Comparison of ENCODE assay signal across 17 mouse cellular contexts in the genomic region with DNA sequence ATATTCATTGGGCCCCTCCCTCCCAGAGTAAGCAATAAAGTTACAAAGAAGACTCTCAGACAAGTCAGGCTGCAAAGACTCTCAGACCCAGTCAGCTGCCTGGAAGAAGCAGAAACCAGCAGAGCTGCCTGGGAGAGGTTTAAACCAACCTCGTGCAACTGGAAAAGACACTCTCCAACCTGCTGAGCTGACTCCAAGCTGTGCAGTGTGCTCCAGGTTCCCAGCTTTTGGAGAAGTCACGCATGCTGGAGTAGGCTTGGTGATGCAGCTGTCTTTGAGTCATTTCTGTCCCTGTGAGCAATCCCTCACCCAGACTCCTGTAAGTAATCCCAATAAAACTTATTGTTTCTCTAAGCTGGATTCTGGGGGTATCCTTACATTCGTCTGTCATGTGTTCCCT.
"Had no signal": no experiment of that assay in that cellular context is flagged by ENCODE, and none has a peak within 500 bp of the region (broad histone marks: within the 10 kb centered on the region; RNA-seq: fewer than 3 reads in every experiment).

No protein-coding gene starts in this region.

- ATAC-seq: liver, postnatal 0 days; lung, postnatal 0 days had no signal

- H3K9me3 ChIP-seq: liver, embryonic 15.5 days; lung, embryonic 15.5 days; megakaryocyte, embryonic 14.5 days; midbrain, embryonic 12.5 days; neural tube, embryonic 12.5 days; stomach, embryonic 15.5 days had no signal

- H3K4me2 ChIP-seq: liver, embryonic 15.5 days; lung, embryonic 15.5 days; midbrain, embryonic 12.5 days; neural tube, embryonic 12.5 days; stomach, embryonic 15.5 days had no signal

- H3K27me3 ChIP-seq: liver, embryonic 15.5 days; lung, embryonic 15.5 days; midbrain, embryonic 12.5 days; neural tube, embryonic 12.5 days; stomach, embryonic 15.5 days had no signal

- H3K4me3 ChIP-seq: liver, embryonic 15.5 days; lung, embryonic 15.5 days; megakaryocyte, embryonic 14.5 days; midbrain, embryonic 12.5 days; neural tube, embryonic 12.5 days; stomach, embryonic 15.5 days had no signal

- DNase-seq: liver, postnatal 0 days; lung, adult 2 months; lung, postnatal 14 days; lung, postnatal 36 days; midbrain, embryonic 14.5 days; thymus, adult 2 months; thymus, postnatal 25 days; thymus, postnatal 4 days had no signal

- H3K9ac ChIP-seq: liver, embryonic 15.5 days; liver, postnatal 0 days; lung, embryonic 15.5 days; midbrain, embryonic 12.5 days; neural tube, embryonic 12.5 days; stomach, embryonic 15.5 days had no signal

- H3K36me3 ChIP-seq: liver, embryonic 15.5 days; lung, embryonic 15.5 days; midbrain, embryonic 12.5 days; stomach, embryonic 15.5 days had no signal

- H3K4me1 ChIP-seq: liver, embryonic 15.5 days; lung, embryonic 15.5 days; megakaryocyte, embryonic 14.5 days; midbrain, embryonic 12.5 days; neural tube, embryonic 12.5 days; stomach, embryonic 15.5 days had no signal

- H3K27ac ChIP-seq: liver, embryonic 15.5 days; lung, embryonic 15.5 days; macrophage; midbrain, embryonic 12.5 days; neural tube, embryonic 12.5 days; stomach, embryonic 15.5 days; stomach, postnatal 0 days had no signal
